Mouse (Mus musculus): ENCODE data around the gene Polr3g.

DNA sequence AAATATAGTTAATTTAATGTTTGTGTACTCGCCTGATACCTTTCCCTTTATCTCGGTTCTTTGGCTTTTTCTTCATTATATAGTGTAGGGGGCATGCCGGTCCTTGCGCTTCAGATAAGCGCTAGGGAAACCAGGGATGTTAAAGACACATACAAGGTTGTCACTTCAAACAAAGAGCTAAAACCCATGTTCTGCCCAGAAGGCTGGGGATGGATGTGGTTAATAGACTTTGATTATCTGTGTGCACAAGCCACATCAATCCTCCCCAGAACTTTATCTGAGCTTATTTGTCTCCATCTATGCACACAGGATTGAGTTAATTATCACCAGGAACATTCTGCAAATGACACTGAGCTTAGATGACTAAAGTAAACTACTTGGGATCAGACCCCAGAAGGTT, 25.8 kb upstream of the Polr3g start:
- TF ChIP-seq NRF1 (IDR thresholded peaks at IDR 0.05; ENCODE audit: insufficient read depth, low read depth, low read length, poor library complexity, severe bottlenecking) (no peak), MAX (IDR thresholded peaks at IDR 0.05; ENCODE audit: low read length) (no peak), RCOR1 (IDR thresholded peaks at IDR 0.05; ENCODE audit: low read depth, low read length) (peak; percentile 49; the same call in 1 of the 2 replicates), POLR2A (IDR thresholded peaks at IDR 0.05; ENCODE audit: control insufficient read depth in 1 of 2, insufficient read depth in 1 of 2, low read depth in 1 of 2, low read length in 2 of 2, poor library complexity in 1 of 2) (no peak), GATA1 (IDR thresholded peaks at IDR 0.05; ENCODE audit: low read depth, low read length) (peak; percentile 50), MYB (IDR thresholded peaks at IDR 0.05; ENCODE audit: low read depth, low read length) (no peak), CTCF (IDR thresholded peaks at IDR 0.05 in 2 of 3, conservative IDR thresholded peaks at IDR 0.05 in 1 of 3; ENCODE audit: control insufficient read depth in 1 of 3, insufficient read depth in 1 of 3, low read depth in 2 of 3, low read length in 3 of 3, poor library complexity in 1 of 3, severe bottlenecking in 1 of 3) (no peak), MAFK (IDR thresholded peaks at IDR 0.05; ENCODE audit: borderline replicate concordance, low read depth, low read length) (no peak), SMC3 (IDR thresholded peaks at IDR 0.05; ENCODE audit: low read depth, low read length) (no peak), E2F4 (IDR thresholded peaks at IDR 0.05; ENCODE audit: borderline replicate concordance, low read depth, low read length) (no peak)
